Mouse (Mus musculus): ENCODE data around the gene Mindy4.

The Mindy4 gene

DNA sequence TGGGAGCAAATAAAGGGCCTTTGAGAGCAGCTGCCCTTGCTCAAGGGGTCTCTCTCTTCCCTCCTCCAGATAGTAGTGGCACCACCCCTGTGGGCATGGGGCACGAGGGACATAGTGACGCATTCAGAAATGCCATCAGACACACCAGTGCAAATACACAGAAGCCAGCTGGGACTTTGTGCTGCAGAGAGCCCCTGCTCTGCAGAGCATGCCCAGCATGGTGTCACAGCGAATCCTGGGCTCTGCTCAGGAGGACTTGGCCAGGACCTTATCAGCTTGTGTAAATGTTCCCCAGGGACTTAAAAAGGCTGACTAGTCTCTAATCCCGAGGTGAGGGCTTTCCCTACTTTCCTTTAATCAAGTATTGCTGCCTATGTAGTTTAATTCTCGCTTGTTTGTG, 138.5 kb downstream of the Mindy4 start:
- no peak for DNase-seq (ENCODE audit: low read depth)

DNA sequence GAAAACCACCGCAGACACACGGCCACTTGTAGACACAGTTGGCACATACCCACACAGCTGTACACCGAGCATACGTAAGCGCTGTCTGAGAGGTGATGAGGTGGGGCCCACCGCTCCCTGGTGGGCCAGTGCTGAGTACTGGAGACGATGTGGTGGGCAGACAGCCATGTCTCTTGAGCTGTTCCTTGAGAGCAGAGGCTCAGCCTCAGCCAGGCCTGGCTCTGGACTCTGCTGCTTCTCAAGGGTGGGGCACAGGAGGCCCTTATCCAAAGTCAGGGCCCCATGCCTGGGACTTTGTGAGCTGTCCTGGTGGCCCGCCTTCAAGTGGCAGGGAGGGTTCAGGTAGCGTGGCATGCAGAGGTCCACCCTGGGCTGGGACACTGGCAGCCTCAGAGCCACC, 139.1 kb downstream of the Mindy4 start:
- no peak for DNase-seq (ENCODE audit: low read depth)

GRCm38 (mm10) chr6:55343446-55343845, 140.3 kb downstream of the Mindy4 start:
- DNase-seq (ENCODE audit: low read depth) = no peak

DNA sequence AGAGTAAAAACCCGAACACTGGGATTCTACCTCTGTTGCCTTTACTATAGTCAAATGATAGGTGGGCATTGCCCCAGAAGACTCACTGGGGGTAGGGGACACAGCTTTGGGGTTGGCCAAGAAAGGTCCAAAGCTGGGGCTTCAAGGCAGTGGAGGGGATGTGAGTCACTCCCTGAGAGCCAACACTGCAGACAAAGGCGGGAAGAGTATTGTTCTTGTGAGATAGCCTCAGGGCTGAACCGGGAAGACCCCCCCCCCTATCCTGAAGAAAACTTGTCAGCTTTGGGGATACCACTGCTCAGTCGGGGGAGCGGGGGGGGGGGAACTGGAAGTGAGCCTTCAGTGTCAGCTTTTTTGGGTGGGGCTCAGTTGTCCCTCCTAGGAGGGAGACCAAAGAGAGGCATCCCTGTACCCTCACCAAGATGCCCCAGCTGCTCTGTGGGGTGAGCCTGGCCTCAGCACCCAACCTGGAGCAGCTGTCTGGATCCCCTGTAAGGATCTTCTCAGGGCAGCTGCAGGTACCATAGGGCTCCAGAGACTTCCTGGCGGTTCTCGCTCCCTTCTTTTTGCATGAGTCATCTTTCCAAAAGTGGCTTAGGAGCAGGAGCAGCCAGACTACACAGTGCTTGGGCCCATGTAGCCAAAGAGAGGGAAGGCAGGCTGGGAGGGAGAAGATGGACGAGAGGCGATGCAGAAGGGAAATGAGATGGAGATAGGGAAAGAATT, 141.3 kb downstream of the Mindy4 start:
- no peak for DNase-seq (ENCODE audit: low read depth)

GRCm38 (mm10) chr6:55345264-55345663, 142.1 kb downstream of the Mindy4 start:
- no peak for DNase-seq (ENCODE audit: low read depth)

- DNase-seq (ENCODE audit: low read depth) = no peak
Measured at GRCm38 (mm10) chr6:55346491-55346890, 143.3 kb downstream of the Mindy4 start.

GRCm38 (mm10) chr6:55347711-55348571, 144.8 kb downstream of the Mindy4 start:
- DNase-seq (ENCODE audit: low read depth) = no peak

GRCm38 (mm10) chr6:55349231-55349630, 146.0 kb downstream of the Mindy4 start:
- DNase-seq (ENCODE audit: low read depth) = no peak

DNA sequence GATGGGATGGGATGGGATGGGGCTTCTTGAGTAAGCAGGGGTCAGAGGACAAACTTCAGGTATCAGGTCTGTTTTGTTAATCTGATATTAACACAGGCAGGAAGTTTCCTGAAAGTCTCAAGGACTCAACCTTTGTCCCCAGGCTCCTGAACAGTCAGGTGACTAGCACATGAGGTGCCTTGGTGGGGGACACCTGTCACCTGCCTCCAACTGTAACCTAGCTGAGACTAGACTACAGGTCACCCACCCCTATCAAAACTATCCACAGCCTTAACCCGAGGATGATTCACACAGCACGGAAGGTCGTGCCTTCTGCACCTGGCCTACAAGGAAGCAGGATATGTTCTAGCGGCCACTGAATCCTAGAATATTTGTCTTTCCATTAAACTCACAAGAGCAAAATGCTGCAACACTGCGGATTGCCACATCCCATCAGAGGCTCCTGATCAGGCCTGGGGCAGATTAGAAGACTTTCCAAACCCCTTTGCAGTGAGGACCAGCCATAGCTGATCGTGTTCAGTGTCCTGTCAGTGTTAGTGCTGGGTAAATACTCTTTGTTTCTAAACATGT, 147.3 kb downstream of the Mindy4 start:
- DNase-seq (ENCODE audit: low read depth) = no peak

DNA sequence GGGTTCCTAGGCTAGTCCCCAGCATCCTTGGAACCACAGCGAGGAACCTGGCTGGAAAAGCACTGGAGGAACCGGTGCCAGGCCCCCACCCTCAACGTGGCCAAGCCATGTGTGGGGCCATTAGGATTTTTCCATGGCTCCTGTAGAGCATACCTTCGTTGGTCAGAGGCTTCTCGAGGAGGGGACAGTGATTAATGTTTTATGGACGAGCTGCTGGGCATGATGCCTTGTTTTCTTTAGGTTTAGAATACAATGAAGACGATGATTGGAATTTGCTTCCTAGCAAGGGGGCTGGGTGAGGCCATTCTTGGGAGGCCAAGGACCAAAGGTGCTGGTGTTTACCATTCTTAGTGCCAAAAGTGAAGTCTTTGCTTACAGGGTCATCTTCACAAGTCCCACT, 148.5 kb downstream of the Mindy4 start:
- no peak for DNase-seq (ENCODE audit: low read depth)

DNA sequence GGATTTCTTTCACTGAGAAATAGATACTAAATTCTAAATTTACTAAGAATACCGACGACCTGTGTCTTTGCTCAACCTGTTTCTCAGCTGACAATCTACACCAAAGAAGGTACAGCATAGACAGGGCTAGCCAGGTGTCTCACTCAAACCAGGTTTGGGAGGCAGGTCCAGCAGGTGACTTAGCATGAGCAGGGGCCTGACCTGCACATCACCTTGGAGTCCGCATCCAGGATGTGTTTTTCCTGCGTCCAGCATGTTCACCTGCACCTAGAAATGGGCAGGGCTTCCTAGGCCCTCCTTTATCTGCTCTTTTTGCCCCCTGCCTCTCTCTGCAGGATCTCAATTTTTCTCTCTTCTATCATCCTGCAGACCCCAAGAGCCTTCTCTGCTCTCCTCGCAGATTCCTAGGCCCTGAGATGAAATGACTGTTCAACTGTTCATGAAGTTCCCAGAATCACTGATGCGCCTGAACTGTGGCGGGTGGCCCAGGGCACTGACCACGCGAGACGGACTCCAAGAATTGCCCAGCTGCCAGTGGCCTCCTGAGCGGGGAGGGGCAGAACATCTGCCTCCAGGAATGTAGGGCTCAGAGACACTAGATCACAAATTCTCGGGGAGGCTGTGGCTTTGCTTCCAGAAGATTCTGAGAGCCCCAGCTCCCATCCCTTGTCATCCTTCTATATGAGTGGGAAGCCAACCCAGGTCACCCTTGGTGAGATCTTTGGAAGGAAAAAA, 150.7 kb downstream of the Mindy4 start:
- no peak for DNase-seq (ENCODE audit: low read depth)

- no peak for DNase-seq (ENCODE audit: low read depth)
Measured at GRCm38 (mm10) chr6:55354456-55355117, 151.4 kb downstream of the Mindy4 start.

- DNase-seq (ENCODE audit: low read depth) = no peak
Measured at GRCm38 (mm10) chr6:55355575-55355974, 152.4 kb downstream of the Mindy4 start.

GRCm38 (mm10) chr6:55356017-55356703, 153.0 kb downstream of the Mindy4 start:
- DNase-seq (ENCODE audit: low read depth) = no peak

- no peak for DNase-seq (ENCODE audit: low read depth)
Measured at GRCm38 (mm10) chr6:55356976-55357635, 153.9 kb downstream of the Mindy4 start.

DNA sequence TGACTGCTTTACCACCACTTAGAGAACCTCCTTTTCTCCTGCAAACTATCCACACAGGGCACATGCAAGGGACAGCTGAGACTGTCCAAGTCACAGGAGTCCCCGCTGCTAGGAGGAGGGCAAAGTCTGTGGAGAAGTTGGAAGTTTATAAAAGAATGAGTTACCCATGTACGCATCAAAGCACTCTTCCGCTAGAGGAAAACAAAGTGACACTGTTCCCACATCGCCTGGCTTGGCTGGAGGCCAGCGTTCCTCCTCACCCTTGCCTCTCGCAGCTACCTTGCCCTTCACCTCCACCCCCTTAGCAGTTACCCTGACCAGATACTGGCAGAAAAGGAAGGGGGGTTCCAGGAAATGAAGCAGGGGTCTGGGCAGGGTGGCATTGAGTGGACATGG, 154.5 kb downstream of the Mindy4 start:
- no peak for DNase-seq (ENCODE audit: low read depth)

- peak; percentile 84 for DNase-seq (ENCODE audit: low read depth)
Measured at GRCm38 (mm10) chr6:55358731-55359143, 155.6 kb downstream of the Mindy4 start.

- no peak for DNase-seq (ENCODE audit: low read depth)
Measured at GRCm38 (mm10) chr6:55362663-55363062, 159.5 kb downstream of the Mindy4 start.

DNA sequence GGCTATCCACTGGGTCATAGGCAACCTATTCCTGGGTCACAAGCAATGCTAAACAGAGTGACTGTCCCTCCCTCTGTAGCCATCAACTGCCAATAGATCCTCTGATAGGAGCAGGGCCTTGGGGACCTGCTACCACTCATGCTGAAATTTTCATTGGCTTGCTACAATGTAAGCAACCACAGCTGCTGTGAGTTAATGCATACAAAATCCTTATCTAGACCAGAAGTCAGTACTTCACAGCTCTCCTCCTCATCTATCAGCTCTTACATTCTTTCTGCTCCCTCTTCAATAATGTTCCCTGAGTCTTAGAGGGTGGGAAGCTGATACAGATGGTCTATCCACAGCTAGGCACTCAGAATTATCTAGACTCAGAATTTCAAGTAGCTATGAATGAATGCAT, 163.9 kb downstream of the Mindy4 start:
- DNase-seq (ENCODE audit: low read depth) = no peak
